Mouse (Mus musculus) limb, embryonic 14.5 days (tissue): ENCODE data around the gene Itpkb. TPM values are rescaled to one million over a fixed set of nuclear protein-coding genes. Genes with fewer than 3 reads are reported as not detected.

ENCODE experiments used
- ATAC-seq: fragments of 200-750 bp; cut with Nextera tagmentation; 2 replicates; pipeline ENCODE4 v1.8.0; 2017; ENCODE audit warnings: low read depth, moderate number of reproducible peaks, moderate TSS enrichment; ENCODE audit not compliant: low FRiP score
- DNase-seq: peaks from one replicate; pipeline ENCODE4 v3.0.0-alpha.2; 2015; ENCODE audit warnings: low spot score
- H3K27ac ChIP-seq: fragments of 300-500 bp; sonication (generic); replicated peaks from 2 replicates; pipeline ENCODE4 v1.5.1; 2014; ENCODE audit warnings: low read depth, mild to moderate bottlenecking, low read length, moderate library complexity, mixed read lengths
- H3K27me3 ChIP-seq: fragments of 300-500 bp; sonication (generic); 2 replicates; pipeline ENCODE4 v1.6.1; 2014; ENCODE audit warnings: low read length, mixed read lengths; ENCODE audit not compliant: control insufficient read depth, insufficient read depth
- H3K36me3 ChIP-seq: fragments of 300-500 bp; sonication (generic); 2 replicates; pipeline ENCODE4 v1.6.1; 2014; ENCODE audit warnings: mild to moderate bottlenecking, low read length, moderate library complexity, mixed read lengths; ENCODE audit not compliant: control insufficient read depth, insufficient read depth
- H3K4me1 ChIP-seq: fragments of 300-500 bp; sonication (generic); 2 replicates; pipeline ENCODE4 v1.6.1; 2014; ENCODE audit warnings: antibody characterized with exemption, low read length, mixed read lengths; ENCODE audit not compliant: control insufficient read depth, insufficient read depth
- H3K4me2 ChIP-seq: fragments of 300-500 bp; sonication (generic); replicated peaks from 2 replicates; pipeline ENCODE4 v1.6.1; 2014; ENCODE audit warnings: low read depth, mild to moderate bottlenecking, low read length, moderate library complexity; ENCODE audit not compliant: severe bottlenecking
- H3K4me3 ChIP-seq: fragments of 300-500 bp; sonication (generic); replicated peaks from 2 replicates; pipeline ENCODE4 v1.5.1; 2014; ENCODE audit warnings: low read length
- H3K9ac ChIP-seq: fragments of 300-500 bp; sonication (generic); 2 replicates; pipeline ENCODE4 v1.6.1; 2014; ENCODE audit warnings: mild to moderate bottlenecking, low read depth, low read length, moderate library complexity; ENCODE audit not compliant: severe bottlenecking
- H3K9me3 ChIP-seq: fragments of 300-500 bp; sonication (generic); 2 replicates; pipeline ENCODE4 v1.6.1; 2016; ENCODE audit warnings: low read length; ENCODE audit not compliant: control insufficient read depth
- POLR2A ChIP-seq: fragments of 200-500 bp; IDR thresholded peaks from 2 replicates; pipeline ENCODE4 v1.8.0; 2012; ENCODE audit warnings: inconsistent platforms, mild to moderate bottlenecking, moderate library complexity, borderline replicate concordance; ENCODE audit not compliant: insufficient read depth, insufficient read length; ENCODE audit errors: extremely low read depth
- WGBS: fragments of 180-500 bp; shearing (Covaris S2); extraction: QIAGEN DNeasy Blood & Tissue Kit; methylation state at CpG from one replicate; pipeline ENCODE4 v1.1.7; 2014; 5-methylcytosine and 5-hydroxymethylcytosine counted together
- polyA plus RNA-seq, 2 experiments: library from polyadenylated mRNA; depleted of rRNA in 1 of 2; stranded (reverse) in 1 of 2; unstranded in 1 of 2; fragments of >200 nt; fragmentation: Nextera tagmentation in 1 of 2; extraction: Ambion mirVana in 1 of 2; gene quantifications; 2 replicates each; pipeline versions ENCODE4 v1.2.1 to v1.2.3; 2012 to 2014

The Itpkb gene
- polyA plus RNA-seq, 2 experiments: 8.4 to 16.2 TPM

- H3K4me3 ChIP-seq: peak overlapping the region; percentile 46
- peak overlapping the region; percentile 70 for H3K27ac ChIP-seq
- TF ChIP-seq POLR2A: no peak
- H3K9me3 ChIP-seq: no peaks in the 10 kb centered on the region
- peak overlapping the region; percentile 60 for H3K9ac ChIP-seq
- DNase-seq (peak; percentile 91), ATAC-seq (peak; percentile 93)
- H3K4me1 ChIP-seq: peaks cover 13% of the 10 kb centered on the region; the same call in 1 of the 2 replicates
- H3K4me2 ChIP-seq: peak overlapping the region; percentile 81
- no peaks in the 10 kb centered on the region for H3K27me3 ChIP-seq
- 0 out of 2 replicates have a peak, but pooled peaks cover 2% of the 10 kb centered on the region for H3K36me3 ChIP-seq
- 2% methylated on average over 29 of the region's 29 CpGs for WGBS
These were observed 35.0 kb downstream of the Itpkb start for GRCm38 (mm10) chr1:180365180-180365810.

- H3K4me3 ChIP-seq: 0 out of 2 replicates have a peak overlapping the region, but pooled peaks have one; percentile 46
- ATAC-seq (no peak), DNase-seq (no peak)
- H3K4me2 ChIP-seq: peak overlapping the region; percentile 81
- H3K9ac ChIP-seq: no peak overlapping the region
- H3K9me3 ChIP-seq: no peaks in the 10 kb centered on the region
- no peaks in the 10 kb centered on the region for H3K27me3 ChIP-seq
- 0 out of 2 replicates have a peak, but pooled peaks cover 2% of the 10 kb centered on the region for H3K36me3 ChIP-seq
- TF ChIP-seq POLR2A: no peak
- 71% methylated on average over 18 of the region's 18 CpGs for WGBS
- peaks cover 13% of the 10 kb centered on the region; the same call in 1 of the 2 replicates for H3K4me1 ChIP-seq
- no peak overlapping the region; the same call in 1 of the 2 replicates for H3K27ac ChIP-seq
These were observed 35.9 kb downstream of the Itpkb start for GRCm38 (mm10) chr1:180365983-180366811.

GRCm38 (mm10) chr1:180367045-180367619, 36.8 kb downstream of the Itpkb start:
- ATAC-seq: no peak
- no peak for TF ChIP-seq POLR2A
- H3K27me3 ChIP-seq: no peaks in the 10 kb centered on the region

DNA sequence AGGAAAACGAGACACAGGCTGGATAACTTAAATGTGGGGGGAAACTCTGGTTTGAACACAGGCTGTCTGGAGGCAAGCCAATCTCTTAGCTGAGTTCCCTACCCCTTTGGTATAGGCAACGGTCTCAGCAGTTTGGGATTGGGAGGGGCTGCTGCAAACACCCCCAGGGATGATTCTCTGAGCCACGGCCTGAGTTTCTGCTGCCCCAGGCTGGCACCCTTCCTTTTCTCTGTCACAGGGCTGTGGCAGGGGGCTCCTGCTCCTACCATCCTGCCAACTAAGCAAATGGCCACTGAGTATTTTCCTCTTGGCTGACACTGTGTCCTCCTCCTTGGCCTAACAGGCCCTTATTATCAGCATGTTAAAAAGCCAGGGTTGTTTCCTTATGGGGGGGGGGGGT, 37.3 kb downstream of the Itpkb start:
- DNase-seq (no peak), ATAC-seq (no peak)
- Histone ChIP-seq H3K36me3 (no peaks in the 10 kb centered on the region), H3K9me3 (no peaks in the 10 kb centered on the region), H3K27ac (no peak overlapping the region), H3K27me3 (no peaks in the 10 kb centered on the region), H3K4me3 (no peak overlapping the region), H3K4me2 (no peak overlapping the region), H3K4me1 (peaks cover 13% of the 10 kb centered on the region; the same call in 1 of the 2 replicates), H3K9ac (no peak overlapping the region)
- no peak for TF ChIP-seq POLR2A
- WGBS: 46% methylated on average over 3 of the region's 3 CpGs

More at GRCm38 (mm10) chr1:180367045-180367619, 36.8 kb downstream of the Itpkb start:
- Histone ChIP-seq H3K4me1 (peaks cover 13% of the 10 kb centered on the region; the same call in 1 of the 2 replicates), H3K9me3 (no peaks in the 10 kb centered on the region), H3K36me3 (no peaks in the 10 kb centered on the region), H3K4me3 (no peak overlapping the region), H3K27ac (no peak overlapping the region), H3K9ac (no peak overlapping the region), H3K4me2 (no peak overlapping the region)
- DNase-seq: no peak
- 77% methylated on average over 3 of the region's 3 CpGs for WGBS

DNA sequence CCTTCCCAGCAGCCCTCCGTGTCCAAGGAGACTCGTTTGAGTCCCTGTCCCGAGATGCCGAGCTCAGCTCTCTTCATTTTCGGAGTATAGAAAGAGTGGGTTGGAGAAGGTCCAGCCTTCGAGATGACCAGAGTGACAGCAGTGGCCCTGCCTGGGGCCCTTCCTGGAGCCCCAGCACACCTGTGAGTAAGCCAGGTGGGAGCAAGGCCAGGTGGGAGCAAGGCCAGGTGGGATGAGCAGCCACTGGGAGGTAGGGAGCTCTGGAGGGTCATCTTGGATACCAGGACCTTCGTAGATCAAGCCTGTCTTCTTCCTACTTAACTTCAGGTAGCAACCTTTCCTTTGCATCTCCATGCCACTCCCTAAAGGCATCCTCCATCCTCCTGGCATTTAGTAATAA, 37.8 kb downstream of the Itpkb start:
- peaks cover 13% of the 10 kb centered on the region; the same call in 1 of the 2 replicates for H3K4me1 ChIP-seq
- no peak overlapping the region for H3K9ac ChIP-seq
- H3K27me3 ChIP-seq: no peaks in the 10 kb centered on the region
- H3K4me3 ChIP-seq: no peak overlapping the region
- WGBS: 87% methylated on average over 7 of the region's 7 CpGs
- DNase-seq (no peak), ATAC-seq (no peak)
- no peaks in the 10 kb centered on the region for H3K9me3 ChIP-seq
- no peak for TF ChIP-seq POLR2A
- no peak overlapping the region for H3K4me2 ChIP-seq
- H3K27ac ChIP-seq: no peak overlapping the region
- H3K36me3 ChIP-seq: no peaks in the 10 kb centered on the region
